Mouse (Mus musculus): ENCODE measurements at regions not wholly inside any gene's neighbourhood (a gene's known extent, or its start where the extent isn't known, plus 50 kb on each side); places are given as distances from the start of the nearest gene placed in this dataset.

- ATAC-seq (ENCODE audit: insufficient number of reproducible peaks, insufficient read depth, low FRiP score, low read depth) = no peak
- Histone ChIP-seq H3K4me1 (ENCODE audit: control insufficient read depth in 2 of 2, insufficient read depth in 2 of 2, low read length in 2 of 2) (no peaks in the 10 kb centered on the region), H3K4me2 (ENCODE audit: low read length) (no peak overlapping the region), H3K4me3 (ENCODE audit: control insufficient read depth in 1 of 2, insufficient read depth in 1 of 2, low read depth in 1 of 2, low read length in 2 of 2) (no peak overlapping the region), H3K27me3 (ENCODE audit: control insufficient read depth, insufficient read depth, low read length) (no peaks in the 10 kb centered on the region), H3K9ac (ENCODE audit: low read length) (no peak overlapping the region), H3K36me3 (ENCODE audit: control insufficient read depth, insufficient read depth, low read length) (no peaks in the 10 kb centered on the region), H3K9me3 (ENCODE audit: control insufficient read depth, low read length) (no peaks in the 10 kb centered on the region), H3K27ac (replicated peaks in 1 of 2; ENCODE audit: control insufficient read depth in 1 of 2, insufficient read depth in 1 of 2, low read depth in 2 of 2, low read length in 2 of 2) (no peak overlapping the region)
These were observed 342.8 kb upstream of the Pdzrn3 start for GRCm38 (mm10) chr6:101720513-101720912.

DNA sequence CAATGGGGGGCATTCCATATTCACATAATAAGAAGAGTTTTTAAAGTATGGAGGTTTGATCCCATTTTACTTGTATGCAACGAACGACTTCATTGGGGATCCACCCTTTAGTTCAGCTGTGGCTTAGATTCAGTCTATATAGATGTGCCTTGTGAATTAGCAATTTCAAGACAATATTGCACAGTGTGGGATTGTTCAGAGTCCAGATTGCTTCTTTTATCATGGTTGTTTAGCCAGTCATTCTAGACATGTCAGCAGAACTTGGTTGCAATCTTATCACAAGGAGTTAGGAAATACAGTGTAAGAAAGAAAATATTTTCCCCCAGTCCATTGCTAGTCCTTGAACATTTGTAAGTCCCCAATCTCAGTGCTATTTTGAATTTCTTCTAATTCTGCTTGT is 312.0 kb upstream of the Pdzrn3 start:
- H3K4me3 ChIP-seq (ENCODE audit: control insufficient read depth in 1 of 2, insufficient read depth in 1 of 2, low read depth in 1 of 2, low read length in 2 of 2) = no peak overlapping the region
- no peaks in the 10 kb centered on the region for H3K27me3 ChIP-seq (ENCODE audit: control insufficient read depth, insufficient read depth, low read length)
- H3K27ac ChIP-seq (replicated peaks in 1 of 2; ENCODE audit: control insufficient read depth in 1 of 2, insufficient read depth in 1 of 2, low read depth in 2 of 2, low read length in 2 of 2) = no peak overlapping the region
- ATAC-seq (ENCODE audit: insufficient number of reproducible peaks, insufficient read depth, low FRiP score, low read depth) = no peak
- no peaks in the 10 kb centered on the region for H3K9me3 ChIP-seq (ENCODE audit: control insufficient read depth, low read length)
- WGBS = 81% methylated on average over 2 of the region's 2 CpGs
- no peak overlapping the region for H3K4me2 ChIP-seq (ENCODE audit: low read length)
- H3K4me1 ChIP-seq (ENCODE audit: control insufficient read depth in 2 of 2, insufficient read depth in 2 of 2, low read length in 2 of 2) = no peaks in the 10 kb centered on the region
- H3K36me3 ChIP-seq (ENCODE audit: control insufficient read depth, insufficient read depth, low read length) = no peaks in the 10 kb centered on the region
- H3K9ac ChIP-seq (ENCODE audit: low read length) = no peak overlapping the region

GRCm38 (mm10) chr6:101686578-101686977 is 308.9 kb upstream of the Pdzrn3 start:
- 0 out of 2 replicates have a peak, but pooled peaks cover 3% of the 10 kb centered on the region for H3K9me3 ChIP-seq (ENCODE audit: control insufficient read depth, low read length)
- no peak for ATAC-seq (ENCODE audit: insufficient number of reproducible peaks, insufficient read depth, low FRiP score, low read depth)
- no peak overlapping the region for H3K9ac ChIP-seq (ENCODE audit: low read length)
- no peaks in the 10 kb centered on the region for H3K4me1 ChIP-seq (ENCODE audit: control insufficient read depth in 2 of 2, insufficient read depth in 2 of 2, low read length in 2 of 2)
- H3K4me3 ChIP-seq (ENCODE audit: control insufficient read depth in 1 of 2, insufficient read depth in 1 of 2, low read depth in 1 of 2, low read length in 2 of 2) = no peak overlapping the region
- no peak overlapping the region for H3K27ac ChIP-seq (replicated peaks in 1 of 2; ENCODE audit: control insufficient read depth in 1 of 2, insufficient read depth in 1 of 2, low read depth in 2 of 2, low read length in 2 of 2)
- no peaks in the 10 kb centered on the region for H3K36me3 ChIP-seq (ENCODE audit: control insufficient read depth, insufficient read depth, low read length)
- no peak overlapping the region for H3K4me2 ChIP-seq (ENCODE audit: low read length)
- H3K27me3 ChIP-seq (ENCODE audit: control insufficient read depth, insufficient read depth, low read length) = no peaks in the 10 kb centered on the region

GRCm38 (mm10) chr6:101685734-101686133 is 308.0 kb upstream of the Pdzrn3 start:
- Histone ChIP-seq H3K36me3 (ENCODE audit: control insufficient read depth, insufficient read depth, low read length) (no peaks in the 10 kb centered on the region), H3K4me2 (ENCODE audit: low read length) (no peak overlapping the region), H3K9me3 (ENCODE audit: control insufficient read depth, low read length) (0 out of 2 replicates have a peak, but pooled peaks cover 3% of the 10 kb centered on the region), H3K27ac (replicated peaks in 1 of 2; ENCODE audit: control insufficient read depth in 1 of 2, insufficient read depth in 1 of 2, low read depth in 2 of 2, low read length in 2 of 2) (no peak overlapping the region), H3K4me3 (ENCODE audit: control insufficient read depth in 1 of 2, insufficient read depth in 1 of 2, low read depth in 1 of 2, low read length in 2 of 2) (no peak overlapping the region), H3K4me1 (ENCODE audit: control insufficient read depth in 2 of 2, insufficient read depth in 2 of 2, low read length in 2 of 2) (no peaks in the 10 kb centered on the region), H3K27me3 (ENCODE audit: control insufficient read depth, insufficient read depth, low read length) (no peaks in the 10 kb centered on the region), H3K9ac (ENCODE audit: low read length) (no peak overlapping the region)
- WGBS = 78% methylated on average over 8 of the region's 8 CpGs
- ATAC-seq (ENCODE audit: insufficient number of reproducible peaks, insufficient read depth, low FRiP score, low read depth) = no peak

GRCm38 (mm10) chr6:101684390-101684789 is 306.7 kb upstream of the Pdzrn3 start:
- H3K9ac ChIP-seq (ENCODE audit: low read length) = no peak overlapping the region
- H3K27me3 ChIP-seq (ENCODE audit: control insufficient read depth, insufficient read depth, low read length) = no peaks in the 10 kb centered on the region
- 65% methylated on average over 2 of the region's 2 CpGs for WGBS
- 0 out of 2 replicates have a peak, but pooled peaks cover 3% of the 10 kb centered on the region for H3K9me3 ChIP-seq (ENCODE audit: control insufficient read depth, low read length)
- H3K27ac ChIP-seq (replicated peaks in 1 of 2; ENCODE audit: control insufficient read depth in 1 of 2, insufficient read depth in 1 of 2, low read depth in 2 of 2, low read length in 2 of 2) = no peak overlapping the region
- H3K4me2 ChIP-seq (ENCODE audit: low read length) = no peak overlapping the region
- no peak for ATAC-seq (ENCODE audit: insufficient number of reproducible peaks, insufficient read depth, low FRiP score, low read depth)
- no peak overlapping the region for H3K4me3 ChIP-seq (ENCODE audit: control insufficient read depth in 1 of 2, insufficient read depth in 1 of 2, low read depth in 1 of 2, low read length in 2 of 2)
- no peaks in the 10 kb centered on the region for H3K36me3 ChIP-seq (ENCODE audit: control insufficient read depth, insufficient read depth, low read length)
- H3K4me1 ChIP-seq (ENCODE audit: control insufficient read depth in 2 of 2, insufficient read depth in 2 of 2, low read length in 2 of 2) = no peaks in the 10 kb centered on the region

DNA sequence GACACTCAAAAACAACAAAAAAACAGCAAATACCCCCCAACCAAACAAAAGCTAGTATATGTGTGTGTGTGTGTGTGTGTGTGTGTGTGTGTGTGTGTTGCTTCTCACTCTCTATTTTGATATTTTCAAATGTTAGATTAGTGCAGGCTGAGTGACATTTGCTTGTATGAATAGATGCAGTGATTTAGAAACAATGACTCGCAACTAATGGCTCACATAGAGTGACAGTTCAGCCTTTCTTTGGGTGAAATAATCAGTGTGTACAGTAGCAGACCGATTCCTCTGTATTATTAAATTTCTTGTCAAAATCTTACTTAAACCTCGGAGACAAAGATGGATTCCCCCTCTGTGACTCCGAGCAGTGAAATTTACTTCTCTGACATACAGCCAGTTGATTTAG is 297.1 kb upstream of the Pdzrn3 start:
- Histone ChIP-seq H3K9ac (ENCODE audit: low read length) (no peak overlapping the region), H3K36me3 (ENCODE audit: control insufficient read depth, insufficient read depth, low read length) (no peaks in the 10 kb centered on the region), H3K27ac (replicated peaks in 1 of 2; ENCODE audit: control insufficient read depth in 1 of 2, insufficient read depth in 1 of 2, low read depth in 2 of 2, low read length in 2 of 2) (no peak overlapping the region), H3K4me2 (ENCODE audit: low read length) (no peak overlapping the region), H3K9me3 (ENCODE audit: control insufficient read depth, low read length) (no peaks in the 10 kb centered on the region), H3K4me1 (ENCODE audit: control insufficient read depth in 2 of 2, insufficient read depth in 2 of 2, low read length in 2 of 2) (no peaks in the 10 kb centered on the region), H3K4me3 (ENCODE audit: control insufficient read depth in 1 of 2, insufficient read depth in 1 of 2, low read depth in 1 of 2, low read length in 2 of 2) (no peak overlapping the region), H3K27me3 (ENCODE audit: control insufficient read depth, insufficient read depth, low read length) (no peaks in the 10 kb centered on the region)
- 82% methylated on average over 4 of the region's 4 CpGs for WGBS
- ATAC-seq (ENCODE audit: insufficient number of reproducible peaks, insufficient read depth, low FRiP score, low read depth) = no peak

GRCm38 (mm10) chr6:101670770-101671169 is 293.1 kb upstream of the Pdzrn3 start:
- no peaks in the 10 kb centered on the region for H3K4me1 ChIP-seq (ENCODE audit: control insufficient read depth in 2 of 2, insufficient read depth in 2 of 2, low read length in 2 of 2)
- no peaks in the 10 kb centered on the region for H3K27me3 ChIP-seq (ENCODE audit: control insufficient read depth, insufficient read depth, low read length)
- no peak for ATAC-seq (ENCODE audit: insufficient number of reproducible peaks, insufficient read depth, low FRiP score, low read depth)
- no peaks in the 10 kb centered on the region for H3K36me3 ChIP-seq (ENCODE audit: control insufficient read depth, insufficient read depth, low read length)
- H3K4me3 ChIP-seq (ENCODE audit: control insufficient read depth in 1 of 2, insufficient read depth in 1 of 2, low read depth in 1 of 2, low read length in 2 of 2) = no peak overlapping the region
- no peak overlapping the region for H3K27ac ChIP-seq (replicated peaks in 1 of 2; ENCODE audit: control insufficient read depth in 1 of 2, insufficient read depth in 1 of 2, low read depth in 2 of 2, low read length in 2 of 2)
- no peak overlapping the region for H3K9ac ChIP-seq (ENCODE audit: low read length)
- WGBS = 60% methylated on average over 5 of the region's 5 CpGs
- H3K9me3 ChIP-seq (ENCODE audit: control insufficient read depth, low read length) = no peaks in the 10 kb centered on the region
- no peak overlapping the region for H3K4me2 ChIP-seq (ENCODE audit: low read length)

GRCm38 (mm10) chr6:101669118-101669845 is 291.6 kb upstream of the Pdzrn3 start:
- WGBS = 55% methylated on average over 5 of the region's 5 CpGs

More at GRCm38 (mm10) chr6:101669118-101669845, 291.6 kb upstream of the Pdzrn3 start:
- Histone ChIP-seq H3K36me3 (ENCODE audit: control insufficient read depth, insufficient read depth, low read length) (no peaks in the 10 kb centered on the region), H3K4me3 (ENCODE audit: control insufficient read depth in 1 of 2, insufficient read depth in 1 of 2, low read depth in 1 of 2, low read length in 2 of 2) (no peak overlapping the region), H3K9me3 (ENCODE audit: control insufficient read depth, low read length) (no peaks in the 10 kb centered on the region), H3K27ac (replicated peaks in 1 of 2; ENCODE audit: control insufficient read depth in 1 of 2, insufficient read depth in 1 of 2, low read depth in 2 of 2, low read length in 2 of 2) (no peak overlapping the region), H3K4me1 (ENCODE audit: control insufficient read depth in 2 of 2, insufficient read depth in 2 of 2, low read length in 2 of 2) (no peaks in the 10 kb centered on the region), H3K27me3 (ENCODE audit: control insufficient read depth, insufficient read depth, low read length) (no peaks in the 10 kb centered on the region), H3K4me2 (ENCODE audit: low read length) (no peak overlapping the region), H3K9ac (ENCODE audit: low read length) (no peak overlapping the region)
- ATAC-seq (ENCODE audit: insufficient number of reproducible peaks, insufficient read depth, low FRiP score, low read depth) = no peak
